Mouse (Mus musculus) adrenal gland, adult 18-20 months (tissue): ENCODE results near the gene Klhl42. TPM values are rescaled to one million over a fixed set of nuclear protein-coding genes. Genes with fewer than 3 reads are reported as not detected.

Source experiments
- DNase-seq, 2 experiments: peaks; one replicate each; pipeline ENCODE4 v3.0.0; 2021 to 2022; ENCODE audit warnings: low spot score in 2 of 2
- long read RNA-seq, 2 experiments: library from polyadenylated mRNA; stranded (forward); transcript quantifications; one replicate each; pipeline ENCODE4 v2.0.0; 2021
- total RNA-seq, 2 experiments: library from RNA; stranded (reverse); gene quantifications; 1 replicate in 1 of 2; 2 replicates in 1 of 2; pipeline ENCODE4 v1.2.3; 2021

Klhl42 gene
- 10 to 100 TPM; 16.5 to 25.6 TPM for total RNA-seq
- long read RNA-seq, experiment 1, full-length matches to known transcripts = 8 of 10 reads
- long read RNA-seq, experiment 1, partial matches to known transcripts = 0 of 10 reads
- long read RNA-seq, experiment 1, other reads (novel, unspliced or antisense) = 2 of 10 reads
- long read RNA-seq, experiment 2, full-length matches to known transcripts = 7 of 12 reads
- long read RNA-seq, experiment 2, partial matches to known transcripts = 0 of 12 reads
- long read RNA-seq, experiment 2, other reads (novel, unspliced or antisense) = 5 of 12 reads

DNA sequence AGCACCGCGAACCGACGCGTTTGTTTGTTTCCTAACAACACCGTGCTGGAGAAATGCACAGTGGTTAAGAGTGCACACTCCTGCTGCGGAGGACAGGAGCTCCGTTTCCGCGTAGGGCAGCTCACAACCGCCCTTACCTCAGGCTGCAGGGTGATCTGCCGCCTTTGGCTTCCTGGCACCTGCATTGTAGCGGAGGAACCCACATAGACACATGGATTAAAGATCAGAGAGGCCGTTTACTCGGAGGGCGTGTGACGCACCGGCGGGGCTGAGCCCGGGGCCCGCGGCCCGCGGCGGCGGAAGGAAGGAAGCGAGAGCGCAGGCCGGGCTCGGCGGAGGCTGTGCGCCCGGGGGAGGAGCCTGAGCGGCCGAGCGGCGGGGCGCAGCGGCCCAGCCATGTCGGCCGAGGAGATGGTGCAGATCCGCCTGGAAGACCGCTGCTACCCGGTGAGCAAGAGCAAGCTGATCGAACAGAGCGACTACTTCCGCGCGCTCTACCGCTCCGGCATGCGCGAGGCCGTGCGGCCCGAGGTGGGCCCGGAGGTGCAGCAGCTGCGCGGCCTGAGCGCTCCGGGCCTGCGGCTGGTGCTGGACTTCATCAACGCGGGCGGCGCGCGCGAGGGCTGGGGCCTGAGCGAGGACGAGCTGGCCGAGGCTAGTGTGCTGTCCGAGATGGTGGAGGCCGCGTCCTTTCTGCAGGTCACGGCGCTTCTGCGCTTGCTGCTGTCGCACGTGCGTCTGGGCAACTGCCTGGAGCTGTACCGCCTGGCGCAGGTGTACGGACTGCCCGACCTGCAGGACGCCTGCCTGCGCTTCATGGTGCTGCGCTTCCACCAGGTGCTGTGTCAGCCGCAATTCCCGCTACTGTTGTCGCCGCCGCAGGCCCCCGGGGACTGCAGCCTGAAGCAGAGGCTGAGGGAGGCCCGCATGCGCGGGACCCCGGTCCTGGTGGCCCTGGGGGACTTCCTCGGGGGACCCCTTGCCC lies at the start of gene Klhl42:
TSS of gene Klhl42 (plus strand) at position 244 of the 985 bp plus-strand sequence.
- DNase-seq = peak; percentile 81 to 83

DNA sequence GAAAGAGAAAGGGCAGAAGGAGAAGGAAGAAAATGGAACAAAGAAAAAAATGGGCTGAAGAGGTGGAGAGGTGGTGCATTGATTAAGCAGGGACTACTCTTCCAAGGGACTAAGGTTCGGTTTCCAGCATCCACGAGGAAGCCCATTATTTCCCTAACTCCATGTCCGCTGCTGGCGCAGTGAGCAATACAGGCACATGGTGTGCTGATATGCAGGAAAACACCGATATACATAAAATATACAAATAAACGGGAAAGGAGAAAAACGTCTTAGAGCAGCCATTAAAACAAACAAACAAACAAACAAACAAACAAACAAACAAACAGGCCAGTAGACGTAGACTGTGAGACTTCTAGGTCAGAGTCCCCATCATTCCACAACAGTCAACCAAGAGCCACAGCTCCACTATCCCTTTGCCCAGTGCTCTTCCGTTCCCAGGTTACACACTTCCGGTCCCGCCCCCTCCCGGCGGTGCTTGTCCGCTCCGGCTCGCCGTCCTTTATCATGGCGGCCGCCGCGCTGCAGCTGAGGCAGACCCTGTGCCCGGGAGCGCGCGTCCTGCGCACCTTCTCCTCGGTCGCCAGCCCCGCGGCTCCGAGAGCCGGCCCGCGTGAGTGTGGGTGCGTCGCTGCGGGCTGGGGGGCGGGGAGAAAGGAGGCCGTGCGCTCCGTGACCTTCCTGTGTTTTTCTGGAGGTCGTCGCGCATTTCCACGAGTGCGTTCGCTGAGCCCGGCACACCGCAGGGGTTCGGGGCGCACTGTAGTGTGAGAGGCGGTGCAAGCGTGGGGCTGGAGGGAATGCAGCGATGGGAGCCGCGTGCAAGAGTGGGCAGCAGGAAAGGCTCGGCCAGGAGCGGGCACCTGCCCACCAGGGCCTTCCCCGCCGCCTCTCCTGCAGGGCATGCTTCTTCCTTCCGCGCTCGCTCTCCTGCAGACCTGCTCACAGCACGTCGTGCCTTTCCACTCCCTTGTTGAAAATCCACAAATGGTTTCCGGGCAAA lies 48.6 kb upstream of the Klhl42 start, which contains the start of gene Mrps35:
TSS of gene Mrps35 (plus strand) at position 474 of the 1,000 bp plus-strand sequence.
- DNase-seq = peak; percentile 90 to 92

DNA sequence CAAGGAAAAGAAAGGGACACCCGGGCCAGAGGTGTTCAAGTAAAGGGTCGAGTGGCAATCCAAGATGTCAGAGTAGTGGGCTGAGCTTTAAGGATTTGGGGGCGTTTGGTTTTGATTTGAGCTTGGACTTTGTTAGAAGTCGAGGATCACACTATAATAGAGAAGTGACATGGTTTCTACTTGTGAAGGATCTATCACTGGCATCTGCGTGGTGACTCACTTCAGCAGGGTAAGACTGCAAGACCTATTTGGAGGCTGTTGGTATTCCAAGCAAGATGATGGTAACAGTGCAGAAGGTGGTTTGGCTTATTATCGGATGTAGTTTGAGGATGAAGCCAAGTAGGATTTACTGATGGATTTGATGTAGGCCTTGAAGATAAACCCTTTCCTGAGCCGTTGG lies 47.5 kb upstream of the Klhl42 start:
- no peak for DNase-seq

DNA sequence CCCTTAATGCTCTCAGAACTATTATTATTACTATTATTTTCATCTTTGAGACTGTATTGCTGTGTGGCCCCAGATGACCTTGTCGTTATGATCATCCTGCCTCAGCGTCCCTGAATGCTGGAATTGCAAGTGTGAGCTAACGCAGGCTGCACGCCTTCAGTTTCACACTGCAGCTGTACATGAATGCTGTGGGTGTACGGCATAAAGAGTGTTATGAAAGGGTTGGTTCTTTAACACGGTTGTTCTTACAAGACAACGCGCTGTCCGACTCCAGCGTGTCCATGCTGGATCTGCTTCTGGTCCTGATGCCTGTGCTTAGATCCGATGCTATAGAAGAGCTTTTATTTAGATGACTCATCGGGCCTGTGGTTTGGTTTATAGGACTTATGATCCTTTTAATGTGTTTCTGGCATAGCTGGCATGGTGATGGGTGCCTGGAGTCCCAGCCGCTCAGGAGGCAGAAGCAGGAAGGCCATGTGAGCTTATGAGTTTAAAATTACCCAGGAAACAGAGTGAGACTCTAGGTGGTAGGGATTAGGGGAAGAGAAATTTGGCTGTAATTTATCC lies 41.9 kb upstream of the Klhl42 start:
- no peak for DNase-seq

DNA sequence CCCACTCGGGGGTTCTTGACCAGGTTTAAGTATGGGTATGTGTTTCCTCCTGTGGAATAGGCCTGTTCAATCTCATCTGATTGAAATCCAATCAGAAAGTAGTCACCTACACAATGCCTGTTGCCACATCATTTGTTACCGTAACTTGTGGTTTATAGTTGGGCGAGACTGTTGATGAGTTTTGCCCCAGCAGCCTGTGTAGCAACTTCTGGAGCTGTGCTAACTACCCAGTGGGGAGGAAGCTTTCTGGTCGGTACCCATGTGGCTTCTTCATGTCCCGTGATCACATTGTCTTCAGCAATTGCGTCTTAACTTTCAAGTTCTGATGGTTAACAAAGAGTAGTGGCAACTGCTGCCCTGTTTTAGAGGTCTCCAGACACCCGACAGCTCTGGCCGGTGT lies 39.5 kb upstream of the Klhl42 start:
- DNase-seq = no peak

DNA sequence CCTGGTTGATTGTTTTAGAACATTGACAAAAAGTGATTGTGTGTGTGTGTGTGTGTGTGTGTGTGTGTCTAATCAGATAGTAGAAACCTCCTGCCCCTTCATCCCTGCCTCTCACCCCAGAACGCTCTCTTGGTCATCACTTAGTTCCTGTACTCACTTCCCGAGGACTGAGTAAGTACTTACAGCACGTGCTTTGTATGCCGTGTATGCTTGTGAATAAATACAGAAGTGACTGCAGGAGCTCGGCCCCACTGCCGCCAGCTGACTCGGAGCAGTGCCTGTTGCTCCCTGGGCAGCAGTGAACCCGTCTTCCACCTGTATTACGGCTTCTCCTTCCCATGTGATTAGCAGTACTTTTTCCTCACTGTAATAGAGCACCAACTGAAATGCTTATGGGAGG lies 38.7 kb upstream of the Klhl42 start:
- no peak for DNase-seq

DNA sequence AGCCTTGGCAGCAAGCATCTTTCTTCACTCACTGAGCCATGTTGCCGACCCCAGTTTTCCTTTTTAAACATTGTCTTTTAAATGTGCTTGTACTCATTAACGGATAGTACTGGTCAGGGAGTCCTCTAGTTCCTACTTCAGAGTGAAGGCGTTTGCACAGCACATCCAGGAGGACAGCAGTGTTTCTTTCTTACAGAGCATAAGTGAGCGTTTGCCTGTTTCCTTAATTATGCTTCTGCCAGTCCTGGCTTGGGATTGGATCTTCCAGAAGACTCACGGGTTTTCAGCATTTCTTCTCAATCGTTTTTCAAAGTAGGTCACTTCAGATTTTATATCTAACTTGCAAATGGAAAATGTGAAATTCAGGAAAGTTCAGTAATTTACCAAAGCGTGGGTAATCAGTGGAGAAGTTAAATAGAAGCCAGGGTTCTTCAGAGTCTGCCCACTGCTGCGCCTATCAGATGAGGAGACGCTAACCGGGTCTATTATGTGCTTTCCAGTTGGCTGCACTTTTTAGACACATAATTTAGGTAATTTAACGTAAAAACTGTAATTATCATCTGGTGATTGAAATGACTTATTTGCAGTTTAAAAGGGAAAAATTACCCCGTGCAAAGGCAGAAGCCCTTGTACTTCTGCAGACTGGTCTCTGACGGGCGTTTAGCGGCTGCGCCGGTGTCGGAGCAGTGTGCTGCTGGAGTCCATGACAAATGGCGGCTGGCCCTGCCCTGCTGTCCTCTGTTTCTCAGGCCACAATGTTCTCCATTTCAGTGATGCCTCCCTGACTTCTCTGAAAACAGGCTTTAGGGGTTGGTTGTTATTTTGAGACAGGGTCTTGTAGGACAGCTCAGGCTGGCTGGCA lies 37.2 kb upstream of the Klhl42 start:
- DNase-seq = no peak

GRCm38 (mm10) chr6:147055374-147055977 lies 35.7 kb upstream of the Klhl42 start:
- DNase-seq = no peak

DNA sequence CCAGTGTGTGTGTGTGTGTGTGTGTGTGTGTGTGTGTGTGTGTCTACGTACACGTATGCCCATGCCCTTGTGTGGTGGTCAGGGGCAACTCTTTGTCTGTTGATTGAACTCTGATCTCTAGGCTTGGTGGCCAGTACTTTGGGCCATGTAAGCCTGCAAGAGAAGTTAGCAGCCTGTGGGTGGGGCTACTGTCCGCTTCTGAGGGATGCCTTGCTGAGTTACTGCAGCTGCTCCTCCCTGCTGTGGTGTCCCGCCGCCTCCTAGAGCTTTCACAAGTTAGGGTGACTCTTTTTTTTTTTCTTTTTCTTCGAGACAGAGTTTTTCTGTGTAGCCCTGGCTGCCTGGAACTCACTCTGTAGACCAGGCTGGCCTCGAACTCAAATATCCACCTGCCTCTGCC lies 31.9 kb upstream of the Klhl42 start:
- no peak for DNase-seq

DNA sequence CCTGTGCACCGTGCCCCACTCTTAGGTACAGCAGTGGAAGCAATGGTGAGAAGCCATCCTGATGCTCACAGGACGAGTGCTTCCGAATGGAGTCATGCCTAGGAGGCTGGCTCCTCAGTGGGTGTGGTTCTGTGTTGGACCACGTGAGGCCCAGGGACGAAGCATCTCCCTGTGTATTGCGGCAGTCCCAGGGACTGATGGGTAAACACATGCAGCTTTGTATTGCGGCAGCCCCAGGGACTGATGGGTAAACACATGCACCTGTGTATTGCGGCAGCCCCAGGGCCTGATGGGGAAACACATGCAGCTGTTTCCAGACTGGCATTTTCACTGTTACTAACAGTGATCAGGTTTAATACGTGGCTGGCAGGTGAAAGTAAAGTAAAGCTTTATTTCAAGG lies 29.5 kb upstream of the Klhl42 start:
- DNase-seq = no peak

DNA sequence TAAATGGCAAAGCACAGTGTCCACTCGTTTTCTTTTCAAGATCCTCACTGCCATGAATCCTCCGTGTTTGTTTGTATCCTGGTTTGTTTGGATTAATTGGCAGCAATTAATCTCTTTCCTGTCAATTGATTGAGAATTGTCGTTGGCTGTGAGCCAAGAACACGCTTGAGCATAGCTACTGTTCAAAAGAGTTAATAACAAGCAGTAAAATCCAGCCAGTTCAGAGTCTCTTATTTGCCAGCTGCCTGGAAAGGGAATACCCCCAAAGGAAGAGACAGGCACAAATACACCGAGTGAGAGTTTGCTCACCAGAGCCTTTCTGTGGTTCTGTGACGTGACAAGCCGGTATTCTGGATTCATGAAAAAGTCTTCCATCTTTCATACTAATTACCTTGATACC lies 29.1 kb upstream of the Klhl42 start:
- DNase-seq = no peak

GRCm38 (mm10) chr6:147062694-147063093 lies 28.5 kb upstream of the Klhl42 start:
- DNase-seq = no peak

DNA sequence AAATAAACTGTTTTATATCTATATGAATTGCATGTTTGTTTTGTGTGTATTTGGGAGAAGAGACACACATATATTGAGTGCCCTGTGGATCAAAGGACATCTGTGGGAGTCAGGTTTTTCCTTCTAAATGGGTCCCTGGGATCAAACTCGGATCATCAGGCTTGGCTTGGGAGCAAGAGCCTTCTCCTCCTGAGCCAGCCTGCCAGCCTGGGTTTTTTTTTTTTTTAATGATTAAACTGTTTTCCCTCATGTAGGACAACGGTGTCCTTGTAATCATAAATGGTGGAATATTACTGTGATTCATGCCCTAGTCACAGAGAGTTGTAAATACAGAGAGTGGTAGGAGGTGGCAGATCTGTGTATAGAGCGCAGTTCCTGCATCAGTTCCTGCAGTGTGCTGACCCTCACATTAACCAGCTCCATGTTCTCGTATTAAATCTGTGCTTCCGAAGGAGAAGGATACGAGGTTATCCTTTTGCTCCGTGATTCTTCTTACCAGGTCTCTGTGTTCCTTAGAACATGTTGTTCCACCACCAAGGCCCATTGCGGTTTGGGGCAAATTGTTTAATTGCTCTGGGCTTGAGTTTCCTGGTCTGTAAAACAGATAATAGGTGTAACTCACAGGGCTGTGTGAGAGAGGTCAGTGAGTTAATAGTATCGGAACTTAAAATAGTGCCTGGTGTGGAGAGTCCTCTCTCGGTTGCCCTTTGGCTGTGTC lies 26.8 kb upstream of the Klhl42 start:
- peak in 1 of 2 experiments; percentile 4 for DNase-seq

DNA sequence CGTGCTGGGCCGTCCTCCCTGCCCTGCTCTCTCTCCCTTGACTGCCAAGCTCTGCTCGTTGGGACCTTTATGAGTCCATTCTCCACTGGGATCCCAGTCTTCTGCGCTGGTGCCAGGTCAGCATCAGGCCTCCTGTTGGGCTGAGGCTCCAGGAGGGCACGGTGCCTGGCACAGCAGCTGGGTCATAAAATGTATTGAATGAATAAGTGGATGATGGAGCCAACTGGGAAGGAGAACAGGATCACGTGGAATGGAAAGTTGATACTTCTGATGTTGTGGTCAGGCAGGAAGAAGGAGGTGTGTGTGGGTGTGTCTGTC lies 26.3 kb upstream of the Klhl42 start:
- DNase-seq = no peak

- no peak for DNase-seq
Observed at GRCm38 (mm10) chr6:147075808-147076387, 15.3 kb upstream of the Klhl42 start.

DNA sequence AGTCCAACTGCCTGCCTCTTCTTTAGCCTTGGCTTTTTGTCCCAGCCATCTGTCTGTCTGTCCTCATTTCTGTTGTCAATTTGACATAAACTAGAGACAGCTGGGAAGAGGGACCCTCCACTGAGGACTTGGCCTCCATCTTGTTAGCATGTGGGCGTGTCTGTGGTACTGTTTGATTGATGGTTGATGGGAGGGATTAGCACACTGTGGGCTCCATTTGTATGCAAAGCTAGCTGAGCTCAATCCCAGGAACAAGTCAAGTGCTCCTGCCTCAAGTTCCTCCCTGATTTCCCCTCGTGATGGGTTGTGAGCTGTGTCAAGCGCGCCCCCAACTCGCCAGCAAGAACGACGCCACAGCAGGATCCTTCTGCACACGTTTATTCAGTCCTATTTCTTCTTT lies 14.3 kb upstream of the Klhl42 start:
- DNase-seq = no peak

GRCm38 (mm10) chr6:147079919-147080318 lies 11.3 kb upstream of the Klhl42 start:
- DNase-seq = no peak

DNA sequence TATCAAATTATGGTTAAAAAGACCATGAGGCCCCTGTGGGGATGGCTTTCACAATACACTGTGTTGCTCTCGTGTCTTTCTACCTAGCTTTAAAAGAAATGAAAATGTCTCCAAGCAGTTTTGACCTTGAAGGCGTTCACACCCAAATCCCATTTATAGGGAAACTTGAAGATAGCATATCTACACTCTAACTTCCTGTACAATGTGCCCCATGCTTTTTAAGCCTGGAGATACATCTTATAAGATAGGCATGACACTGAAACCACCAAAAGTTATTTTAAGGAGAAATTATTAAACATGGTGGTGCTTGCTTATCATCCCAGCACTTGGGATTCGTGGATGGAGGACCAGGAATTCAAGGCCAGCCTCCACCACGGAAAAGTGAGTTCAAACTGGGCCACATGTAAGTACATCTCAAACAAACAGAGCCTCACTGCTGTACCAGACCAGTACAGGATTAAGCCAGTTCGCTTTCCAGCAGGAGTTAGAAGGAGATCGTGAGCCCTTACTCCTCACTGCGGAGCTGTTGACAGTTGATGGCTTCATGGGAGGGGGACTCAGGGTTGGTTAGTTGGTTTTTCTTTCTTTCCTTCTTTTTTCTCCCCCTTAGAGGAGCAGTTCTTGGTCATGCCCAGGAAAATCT lies 5.7 kb upstream of the Klhl42 start:
- DNase-seq = no peak
